In the genomic region with DNA sequence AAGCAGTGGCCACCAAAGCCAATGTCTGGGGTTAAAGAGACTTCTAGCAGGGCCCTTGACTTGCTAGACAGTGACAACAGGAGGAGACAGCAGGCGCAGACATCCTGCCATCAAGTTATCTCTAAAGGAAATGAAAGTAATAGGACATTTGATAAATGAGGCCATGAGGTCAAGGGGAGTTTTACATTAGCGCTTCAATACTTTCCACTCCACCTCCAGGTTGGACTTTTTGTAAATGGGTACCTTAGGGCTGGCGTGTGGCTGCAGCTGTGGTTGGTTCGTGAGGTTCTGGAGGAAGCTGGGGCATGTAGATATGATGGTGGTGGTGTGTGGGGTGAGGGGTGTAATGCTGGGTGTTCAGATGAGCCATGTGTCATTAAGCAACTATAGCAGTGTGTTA, we compare ENCODE assay signal across 31 mouse cellular contexts. TPM values are rescaled to one million over a fixed set of nuclear protein-coding genes. Genes with fewer than 3 reads are reported as not detected.
DNase-seq lines count a peak whose midpoint lies in the region; ATAC-seq lines count a peak whose summit lies in the region.
"Had no signal": no experiment of that assay in that cellular context is flagged by ENCODE, and none has a peak within 500 bp of the region (broad histone marks: within the 10 kb centered on the region; RNA-seq: fewer than 3 reads in every experiment).

No protein-coding gene starts in this region.

- no peaks in the 10 kb centered on the region for H3K9me3 ChIP-seq in heart, embryonic 11.5 days (replicated peaks; ENCODE audit: control insufficient read depth, low read length)
- H3K9me3 ChIP-seq: embryonic facial prominence, embryonic 10.5 days; embryonic facial prominence, embryonic 15.5 days; forebrain, embryonic 13.5 days; heart, embryonic 12.5 days; limb, embryonic 12.5 days; liver, embryonic 12.5 days; stomach, embryonic 15.5 days had no signal

- no peaks in the 10 kb centered on the region for H3K36me3 ChIP-seq in heart, embryonic 11.5 days (ENCODE audit: control insufficient read depth, insufficient read depth, low read length)
- H3K36me3 ChIP-seq: embryonic facial prominence, embryonic 10.5 days; embryonic facial prominence, embryonic 15.5 days; heart, embryonic 12.5 days; limb, embryonic 12.5 days; liver, embryonic 12.5 days; stomach, embryonic 15.5 days had no signal

- 0 out of 2 replicates have a peak, but pooled peaks cover 3% of the 10 kb centered on the region for H3K27me3 ChIP-seq in heart, embryonic 11.5 days (ENCODE audit: control insufficient read depth, insufficient read depth, low read length)
- H3K27me3 ChIP-seq: embryonic facial prominence, embryonic 15.5 days; forebrain, embryonic 13.5 days; limb, embryonic 12.5 days; liver, embryonic 12.5 days; stomach, embryonic 15.5 days had no signal

- no peaks in the 10 kb centered on the region for H3K4me1 ChIP-seq in heart, embryonic 11.5 days (ENCODE audit: control insufficient read depth, insufficient read depth, low read length)
- H3K4me1 ChIP-seq: embryonic facial prominence, embryonic 10.5 days; embryonic facial prominence, embryonic 15.5 days; forebrain, embryonic 13.5 days; limb, embryonic 12.5 days; stomach, embryonic 15.5 days had no signal

- DNase-seq in 416B (ENCODE audit: low read depth) = peak; percentile 92
- DNase-seq in heart, postnatal 25 days (ENCODE audit: low spot score) = no peak
- no peak for DNase-seq in gastrocnemius, postnatal 10 days
- no peak for DNase-seq in frontal cortex, postnatal 14 days (ENCODE audit: low spot score in 2 of 2)
- DNase-seq: adrenal gland, adult 2 months; adrenal gland, postnatal 36 days; cerebellum, adult 2 months; cerebellum, postnatal 14 days; gastrocnemius, postnatal 25 days; heart, adult 18-20 months; kidney, adult 9 months; kidney, postnatal 14 days; layer of hippocampus, adult 9-11 months; lung, adult 2 months; lung, postnatal 14 days; midbrain, embryonic 14.5 days; right cerebral cortex, postnatal 25 days; thymus, postnatal 25 days had no signal

- intact Hi-C loops in heart, postnatal 25 days (cut with DNase I) = no loop called here

- 51% methylated on average over 4 of the region's 4 CpGs for WGBS in heart, embryonic 11.5 days (ENCODE audit: insufficient replicate concordance)

- no peak overlapping the region for H3K9ac ChIP-seq in heart, embryonic 11.5 days (ENCODE audit: low read depth, low read length)
- H3K9ac ChIP-seq: embryonic facial prominence, embryonic 15.5 days; forebrain, embryonic 13.5 days; heart, embryonic 12.5 days; limb, embryonic 12.5 days; liver, embryonic 12.5 days; stomach, embryonic 15.5 days had no signal

- no peak overlapping the region for H3K27ac ChIP-seq in heart, embryonic 11.5 days (ENCODE audit: low read depth, low read length)
- H3K27ac ChIP-seq: embryonic facial prominence, embryonic 10.5 days; embryonic facial prominence, embryonic 15.5 days; forebrain, embryonic 13.5 days; limb, embryonic 12.5 days; liver, embryonic 12.5 days; stomach, embryonic 15.5 days had no signal

- no peak overlapping the region for H3K4me2 ChIP-seq in heart, embryonic 11.5 days
- H3K4me2 ChIP-seq: embryonic facial prominence, embryonic 15.5 days; forebrain, embryonic 13.5 days; heart, embryonic 12.5 days; limb, embryonic 12.5 days; liver, embryonic 12.5 days; stomach, embryonic 15.5 days had no signal

- peak; percentile 76 for ATAC-seq in CD4-positive, CD25-positive, alpha-beta regulatory T cell, adult 4 months
- peak; percentile 75 to 88 for ATAC-seq in hematopoietic stem cell, adult 5-6 weeks (replicated peaks in 1 of 2; ENCODE audit: insufficient read depth in 1 of 2, low FRiP score in 2 of 2, low TSS enrichment in 1 of 2, low read depth in 1 of 2, poor library complexity in 2 of 2, severe bottlenecking in 2 of 2)
- ATAC-seq in megakaryocyte progenitor cell, adult 5-6 weeks (replicated peaks; ENCODE audit: poor library complexity) = peak; percentile 89
- no peak for ATAC-seq in heart, embryonic 11.5 days (replicated peaks; ENCODE audit: insufficient number of reproducible peaks, low FRiP score, low TSS enrichment)
- ATAC-seq: forebrain, embryonic 13.5 days; hindbrain, embryonic 16.5 days; intestine, embryonic 16.5 days; liver, embryonic 12.5 days had no signal

- no peak overlapping the region for H3K4me3 ChIP-seq in heart, embryonic 11.5 days (ENCODE audit: low read depth, low read length)
- H3K4me3 ChIP-seq: embryonic facial prominence, embryonic 10.5 days; embryonic facial prominence, embryonic 15.5 days; forebrain, embryonic 13.5 days; heart, embryonic 12.5 days; limb, embryonic 12.5 days; liver, embryonic 12.5 days; stomach, embryonic 15.5 days had no signal

RNA-seq across cellular contexts. Expression of a gene that starts 44.7 kb away (rescaled TPM):
- polyA plus RNA-seq in CD4-positive, CD25-positive, alpha-beta regulatory T cell, adult 4 months (2017; shearing (Covaris generic)) = 10 to 100 TPM; 40.3 to 40.5 TPM
- 37.7 and 51.2 TPM in 2 replicates for total RNA-seq in hematopoietic stem cell, adult 5-6 weeks (2017)
- 65.1 and 66.7 TPM in 2 replicates for total RNA-seq in megakaryocyte progenitor cell, adult 5-6 weeks (2015)
- 35.7 and 36.1 TPM in 2 replicates for total RNA-seq in megakaryocyte progenitor cell, adult 5-6 weeks (2017)
- total RNA-seq in heart, postnatal 25 days (2021) = 10 to 100 TPM; 23.4 to 32.5 TPM
- polyA plus RNA-seq in heart, embryonic 11.5 days (2014; fragmentation: Nextera tagmentation; extraction: Ambion mirVana) = 22.0 and 26.3 TPM in 2 replicates
- total RNA-seq in gastrocnemius, postnatal 10 days (2021) = 10 to 100 TPM; 32.2 to 45.3 TPM
